Mouse (Mus musculus) heart, postnatal 14 days (tissue): Measurements from ENCODE around the gene Teddm1b. TPM values are rescaled to one million over a fixed set of nuclear protein-coding genes. Genes with fewer than 3 reads are reported as not detected.
"Not testable (repeated sequence)": the region's sequence is repeated elsewhere in the genome, so short reads cannot be mapped to it uniquely, and the experiment has no call there.

Experiments used
- DNase-seq, 2 experiments: peaks; one replicate each; pipeline ENCODE4 v3.0.0; 2021 to 2022
- intact Hi-C: fragments of 180-260 bp; cut with DNase I; formaldehyde crosslinking; loops from one replicate; pipeline ENCODE4 v1.15.1; 2025
- long read RNA-seq, 2 experiments: library from polyadenylated mRNA; stranded (forward); transcript quantifications; one replicate each; pipeline ENCODE4 v2.0.0; 2021
- total RNA-seq, 2 experiments: library from RNA; stranded (reverse); gene quantifications; 2 replicates each; pipeline ENCODE4 v1.2.3; 2021

The Teddm1b gene
- not detected for total RNA-seq
- long read RNA-seq, experiment 1, result 0 reads
- long read RNA-seq, experiment 2, result 0 reads

GRCm38 (mm10) chr1:153874045-153874444 lies at the start of gene Teddm1b:
Gene Teddm1b (plus strand): TSS chr1:153874345.
- intact Hi-C loops, result no loop called here
- no peak for DNase-seq

DNA sequence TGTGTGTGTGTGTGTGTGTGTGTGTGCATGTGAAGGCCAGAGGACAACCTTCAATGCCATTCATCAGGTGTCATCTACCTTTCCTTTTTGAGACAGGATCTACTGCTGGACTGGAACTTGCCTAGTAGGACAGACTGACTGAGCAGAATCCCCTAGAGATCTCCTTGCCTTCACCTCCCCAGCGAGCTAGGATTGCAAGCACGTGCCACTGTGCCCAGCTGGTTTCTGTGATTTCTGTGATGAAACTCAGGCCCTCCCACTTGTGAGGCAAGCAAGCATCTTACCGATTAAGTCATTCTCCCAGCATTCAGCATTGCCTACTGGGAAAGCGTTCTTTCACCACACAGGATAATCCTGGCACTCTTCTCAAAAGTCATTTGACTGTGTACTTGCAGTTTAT lies 43.4 kb upstream of the Teddm1b start:
- intact Hi-C loops, result no loop called here
- no peak for DNase-seq

- intact Hi-C loops, result no loop called here
- no peak for DNase-seq
Observed at GRCm38 (mm10) chr1:153836036-153836435, 38.1 kb upstream of the Teddm1b start.

DNA sequence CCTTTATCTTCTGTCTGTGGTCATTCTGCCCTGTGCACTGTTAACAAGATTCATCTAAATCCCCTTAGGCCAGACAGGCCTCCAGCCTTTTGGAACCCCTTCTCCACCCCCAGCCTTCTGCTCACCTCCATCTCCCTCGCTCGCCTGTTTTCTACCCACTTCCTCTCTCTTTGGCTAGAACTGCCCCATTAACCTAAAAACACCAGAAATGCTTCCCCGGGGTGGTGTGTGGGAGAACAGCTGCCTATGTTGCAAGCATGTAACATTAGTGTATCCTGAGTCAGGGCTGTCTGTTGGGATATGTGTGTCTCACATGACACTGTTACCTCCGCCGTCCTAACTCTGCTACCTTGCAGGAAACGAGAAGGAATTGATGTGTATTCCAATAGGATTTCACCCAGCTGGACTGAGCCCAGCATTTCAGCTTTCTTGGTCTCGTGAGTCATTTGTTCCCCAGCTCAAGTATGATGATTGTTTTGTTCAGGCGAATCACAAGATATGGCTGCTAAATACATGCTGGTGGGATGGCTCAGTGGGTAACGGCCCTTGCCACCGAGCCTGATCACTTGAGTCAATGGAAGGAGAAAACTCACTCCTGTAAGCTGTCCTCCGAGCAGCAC lies 31.9 kb upstream of the Teddm1b start:
- intact Hi-C loops, result no loop called here
- peak in 1 of 2 experiments; percentile 5 for DNase-seq

DNA sequence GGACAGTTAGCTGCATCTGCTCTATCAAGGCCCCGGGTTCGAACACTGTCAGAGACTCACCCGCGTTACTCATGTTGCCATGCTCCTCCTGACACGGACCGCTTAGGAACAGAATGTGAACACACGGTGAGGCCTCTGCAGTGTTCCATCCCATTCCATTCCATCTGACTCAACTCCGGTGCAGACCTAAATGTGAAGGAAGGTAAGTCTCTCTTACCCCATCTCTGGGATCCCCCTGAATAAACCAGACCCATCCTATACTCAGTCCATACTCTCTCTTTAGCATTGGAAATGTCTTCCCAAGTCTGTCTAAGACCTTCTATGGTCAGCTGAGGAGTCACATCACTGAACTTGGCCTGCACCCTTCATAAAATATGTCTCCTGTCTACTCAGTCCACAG lies 30.1 kb upstream of the Teddm1b start, which contains the start of gene Rgsl1:
TSS of gene Rgsl1 (minus strand) at position 101 of the 400 bp plus-strand sequence.
- DNase-seq, result no peak
- intact Hi-C loops, result no loop called here

- no peak for DNase-seq
- intact Hi-C loops, result no loop called here
Observed at GRCm38 (mm10) chr1:153846420-153846819, 27.7 kb upstream of the Teddm1b start.

GRCm38 (mm10) chr1:153846867-153847266 lies 27.3 kb upstream of the Teddm1b start:
- peak in 1 of 2 experiments; percentile 3 for DNase-seq
- intact Hi-C loops, result no loop called here

DNA sequence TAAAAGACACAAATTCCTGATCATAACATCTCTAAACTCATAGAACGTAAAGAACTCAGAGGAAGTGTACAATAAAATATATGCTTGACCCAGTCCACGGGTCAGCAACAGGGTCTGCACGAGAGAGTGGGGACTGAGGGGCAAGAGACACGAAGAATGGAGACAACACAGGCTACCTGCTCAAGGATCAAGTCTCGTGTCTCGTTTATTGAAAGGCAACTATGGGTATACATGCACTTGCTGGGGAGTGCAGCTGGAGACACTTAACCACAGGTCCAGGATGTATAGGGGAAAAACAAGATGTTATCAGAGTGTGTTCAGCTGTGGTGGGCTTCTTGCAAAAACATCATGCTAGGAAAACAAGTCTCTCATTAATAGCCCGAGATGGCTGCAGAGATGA lies 21.4 kb upstream of the Teddm1b start:
- not testable (repeated sequence) for DNase-seq

DNA sequence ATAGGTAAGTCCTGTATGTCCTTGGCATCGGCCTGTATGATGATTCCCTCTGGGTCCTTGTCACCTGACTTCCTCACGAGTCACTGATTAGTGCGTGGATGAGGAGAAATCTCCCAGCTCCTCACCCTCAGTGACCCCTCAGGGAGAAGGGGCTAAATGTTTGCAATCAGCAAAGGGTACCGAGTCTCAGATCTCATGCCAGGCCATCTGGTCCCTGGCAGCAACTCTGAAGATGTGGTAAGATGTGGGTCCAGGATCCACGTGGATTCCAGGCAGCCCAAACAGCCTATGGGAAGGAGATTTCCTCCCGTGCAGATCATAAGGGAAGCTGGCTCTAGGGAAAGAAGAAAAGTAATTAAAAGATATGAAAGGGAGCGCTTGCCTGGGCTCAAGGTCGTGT lies 18.2 kb upstream of the Teddm1b start:
- intact Hi-C loops, result no loop called here
- no peak for DNase-seq

More for the DNA sequence above, 21.4 kb upstream of the Teddm1b start:
- intact Hi-C loops, result not testable (repeated sequence)

GRCm38 (mm10) chr1:153880391-153880790 lies 6.2 kb downstream of the Teddm1b start:
- intact Hi-C loops, DNase-seq: not testable (repeated sequence)

DNA sequence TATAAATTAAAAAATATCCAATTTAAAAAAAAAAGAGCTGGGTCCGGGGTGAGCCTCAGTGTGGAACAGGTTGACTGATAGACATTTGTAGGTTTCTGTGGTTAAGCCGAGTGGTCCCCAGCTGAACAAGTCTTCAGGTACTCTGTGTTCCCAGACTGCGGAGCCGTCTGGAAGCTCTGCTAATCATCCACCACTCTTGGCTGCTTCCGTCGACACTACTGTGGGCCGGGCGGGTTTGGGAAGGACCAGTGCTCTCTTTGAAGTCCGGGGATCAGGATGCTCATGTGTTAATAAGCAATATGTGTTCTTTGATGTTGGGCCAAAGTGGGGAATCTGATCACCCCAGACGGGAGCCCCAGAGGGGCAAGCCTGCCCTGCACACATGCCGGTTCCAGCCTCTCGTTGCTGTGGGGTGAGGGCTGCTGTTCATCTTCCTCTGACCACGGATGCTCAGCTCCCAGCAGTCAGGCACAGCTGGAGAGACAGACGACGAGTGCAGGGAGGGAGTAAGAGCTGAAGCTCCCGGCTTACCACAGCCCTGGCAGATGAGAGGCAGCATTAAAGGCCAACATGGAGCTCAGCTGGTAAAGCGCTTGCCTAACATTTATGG lies 12.0 kb downstream of the Teddm1b start:
- intact Hi-C loops, result no loop called here
- DNase-seq, result no peak

DNA sequence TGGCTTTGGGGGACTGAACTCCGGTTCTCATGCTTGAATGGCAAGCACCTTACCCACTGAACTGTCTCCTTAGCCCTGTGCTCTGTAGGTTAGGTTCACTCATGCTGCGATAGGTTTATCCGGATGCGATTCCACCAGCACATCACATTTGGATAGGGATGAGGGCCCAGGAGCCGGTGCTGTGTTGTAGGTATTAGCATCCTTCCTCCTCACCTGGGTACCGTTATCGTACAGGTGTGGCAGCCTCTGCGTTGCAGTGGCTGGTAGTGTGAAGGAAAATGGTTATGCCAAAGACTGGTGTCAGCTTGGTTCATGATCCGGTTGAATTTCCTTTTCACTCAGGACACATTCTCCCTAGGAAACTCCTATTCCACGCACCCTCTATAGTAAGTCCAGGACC lies 16.0 kb downstream of the Teddm1b start:
- DNase-seq, result no peak
- intact Hi-C loops, result no loop called here

- intact Hi-C loops, result no loop called here
- no peak for DNase-seq
Observed at GRCm38 (mm10) chr1:153891442-153891841, 17.3 kb downstream of the Teddm1b start, which contains the start of gene Teddm1a. Gene Teddm1a (plus strand): TSS chr1:153891742.

- intact Hi-C loops, result no loop called here
Observed at GRCm38 (mm10) chr1:153893746-153894145, 19.6 kb downstream of the Teddm1b start.

GRCm38 (mm10) chr1:153894201-153894893 lies 20.2 kb downstream of the Teddm1b start:
- intact Hi-C loops, result no loop called here

More at GRCm38 (mm10) chr1:153893746-153894145, 19.6 kb downstream of the Teddm1b start:
- DNase-seq, result no peak

DNA sequence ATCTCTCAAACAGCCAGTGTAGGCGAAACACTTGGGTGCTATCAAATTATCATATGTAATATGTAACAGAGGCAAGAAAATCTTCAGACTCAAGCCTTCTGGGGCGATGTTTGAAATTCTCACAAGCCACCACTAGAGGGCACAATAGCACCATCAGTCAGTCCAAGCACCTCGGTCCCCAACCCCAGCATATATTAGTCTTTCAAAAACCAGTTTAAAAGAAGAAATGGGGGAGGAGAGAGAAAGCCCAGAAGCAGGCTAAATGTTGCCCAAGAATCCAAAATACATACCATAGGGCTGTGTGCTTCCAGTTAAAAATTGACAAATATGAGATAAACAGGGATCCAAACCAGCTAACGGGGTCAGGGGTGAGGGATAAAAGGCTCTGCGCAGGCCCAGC lies 20.8 kb downstream of the Teddm1b start:
- DNase-seq, result peak; percentile 75 to 82
- intact Hi-C loops, result loop anchor here (1.0 kb wide), 3 partner anchors 137 to 286 kb away; no protein-coding TSS in a partner anchor

More at GRCm38 (mm10) chr1:153894201-153894893, 20.2 kb downstream of the Teddm1b start:
- DNase-seq, result no peak

DNA sequence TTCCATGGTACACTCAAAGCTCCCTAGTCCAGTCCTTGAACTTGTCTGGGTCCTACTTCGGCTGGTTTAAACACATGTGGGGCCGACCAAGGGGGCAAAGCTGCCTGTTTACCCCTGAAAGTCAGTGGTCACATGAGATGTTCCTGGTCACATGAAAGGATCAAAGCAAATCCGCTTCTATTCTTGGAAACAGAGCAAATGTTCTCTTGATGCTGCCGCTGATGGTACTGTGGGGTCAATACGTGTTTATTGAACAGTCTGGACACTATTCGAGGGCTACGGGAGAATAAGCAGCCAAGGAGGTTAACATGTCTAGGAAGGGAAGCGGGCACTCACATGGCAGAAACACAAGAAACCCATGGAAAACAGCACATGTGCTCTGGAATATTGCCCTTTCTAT lies 23.1 kb downstream of the Teddm1b start:
- DNase-seq, result no peak
- intact Hi-C loops, result no loop called here

DNA sequence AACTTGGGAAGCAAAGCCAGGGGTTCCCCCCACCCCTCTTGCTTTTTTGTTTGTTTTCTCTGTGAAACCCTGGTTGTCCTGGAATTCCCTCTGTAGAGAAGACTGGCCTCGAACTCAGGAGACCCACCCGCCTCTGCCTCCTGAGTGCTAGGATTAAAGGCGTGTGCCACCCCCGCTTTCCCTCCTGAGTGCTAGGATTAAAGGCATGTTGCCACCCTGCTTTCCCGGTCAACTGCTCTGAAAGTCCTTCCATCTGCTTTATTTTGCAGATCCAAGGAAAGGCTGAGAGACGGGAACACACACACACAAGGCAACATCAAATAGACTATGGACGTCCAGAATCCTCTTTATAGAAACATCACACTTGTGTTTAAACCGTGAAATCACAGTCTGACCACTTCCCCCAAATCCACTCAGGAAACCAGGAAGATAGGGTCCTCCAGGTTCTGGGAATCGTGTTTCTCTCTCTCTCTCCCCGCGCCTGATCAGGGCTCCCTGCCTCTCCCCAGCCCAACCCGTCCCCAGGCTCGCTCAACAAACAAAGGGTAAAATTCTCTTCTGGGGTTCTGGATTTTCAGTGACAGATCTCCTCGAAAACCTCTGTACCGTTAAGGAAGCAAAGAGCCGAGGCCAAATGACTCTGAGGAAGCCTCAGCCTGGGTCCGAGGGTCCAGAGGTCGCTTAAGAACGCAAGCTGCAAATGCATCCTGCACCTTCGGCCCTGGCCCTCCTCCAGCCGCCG lies 25.0 kb downstream of the Teddm1b start:
- intact Hi-C loops, result no loop called here
- no peak for DNase-seq

DNA sequence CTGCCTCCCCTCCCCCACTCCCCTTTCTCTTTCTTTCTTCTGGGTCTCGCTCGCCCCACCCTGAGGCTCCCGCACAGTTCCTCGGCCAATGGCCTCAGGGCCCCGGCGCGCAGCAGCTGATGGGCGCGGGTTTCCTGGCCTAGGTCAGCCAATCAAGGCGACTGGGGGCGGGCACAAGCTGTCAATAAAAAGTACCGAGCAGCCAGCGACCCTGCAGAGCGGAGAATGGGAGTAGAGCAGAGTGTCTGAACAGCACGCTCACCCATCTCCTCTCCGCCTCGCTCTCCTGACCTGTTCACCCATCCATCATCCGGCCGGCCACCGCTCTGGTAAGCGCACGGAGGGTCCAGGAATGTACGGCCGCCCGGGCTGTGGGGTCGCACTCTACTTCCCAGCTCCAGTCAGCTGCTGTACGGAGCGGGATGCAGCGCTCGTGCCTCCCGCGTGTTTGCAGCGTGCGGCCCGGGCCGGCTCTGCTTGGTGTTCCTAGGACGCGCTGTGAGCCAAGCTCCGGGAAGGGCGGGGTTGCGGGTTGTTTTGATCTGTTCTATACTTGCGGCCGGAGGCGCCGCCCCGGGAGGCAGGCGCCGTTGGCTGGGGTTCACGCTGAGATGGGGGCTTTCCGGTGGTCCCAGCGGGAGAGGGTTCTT lies 25.7 kb downstream of the Teddm1b start, which contains the start of the genes Glul and Teddm2:
TSS of gene Glul (plus strand) at position 214 of the 650 bp plus-strand sequence.
TSS of gene Teddm2 (minus strand) at position 498 of the 650 bp plus-strand sequence.
- peak; percentile 95 for DNase-seq
- intact Hi-C loops, result loop anchor here (1.0 kb wide), 1 partner anchor 132 kb away; no protein-coding TSS in a partner anchor

DNA sequence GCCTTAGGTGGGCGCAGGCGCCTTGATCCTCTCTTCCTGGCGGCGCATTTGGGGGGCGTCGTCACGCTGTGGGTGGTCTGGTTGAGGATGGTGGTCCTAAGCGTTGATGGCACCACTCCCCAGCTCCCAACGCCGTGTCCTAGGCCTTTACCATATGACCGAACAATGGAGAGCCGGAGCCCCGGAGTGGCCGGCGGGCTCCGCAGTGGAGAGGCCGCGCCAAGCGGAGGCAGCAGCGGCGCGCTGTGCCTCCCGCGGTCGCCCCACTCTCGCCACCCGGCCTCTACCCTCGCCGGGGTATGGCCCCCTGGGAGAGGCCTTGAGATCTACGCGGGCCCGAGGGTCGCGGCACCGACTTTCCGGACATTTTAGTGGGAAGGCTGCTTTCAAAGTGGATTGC lies 26.2 kb downstream of the Teddm1b start:
- intact Hi-C loops, result loop anchor here (1.0 kb wide), 1 partner anchor 132 kb away; no protein-coding TSS in a partner anchor
- peak; percentile 55 to 56 for DNase-seq
